Mouse (Mus musculus) midbrain, embryonic 15.5 days (tissue): ENCODE data around the gene Reep1. TPM values are rescaled to one million over a fixed set of nuclear protein-coding genes. Genes with fewer than 3 reads are reported as not detected.

ENCODE experiments used
- ATAC-seq: fragments of 200-750 bp; cut with Nextera tagmentation; replicated peaks from 2 replicates; pipeline ENCODE4 v1.8.0; 2017; ENCODE audit warnings: moderate TSS enrichment
- H3K27ac ChIP-seq: fragments of 300-500 bp; sonication (generic); 2 replicates; pipeline ENCODE4 v1.5.1; 2015; ENCODE audit warnings: mild to moderate bottlenecking, inconsistent platforms
- H3K27me3 ChIP-seq: fragments of 300-500 bp; sonication (generic); replicated peaks from 2 replicates; pipeline ENCODE4 v1.6.1; 2015; ENCODE audit warnings: inconsistent platforms
- H3K36me3 ChIP-seq: fragments of 300-500 bp; sonication (generic); replicated peaks from 2 replicates; pipeline ENCODE4 v1.6.1; 2015; ENCODE audit warnings: inconsistent platforms
- H3K4me1 ChIP-seq: fragments of 300-500 bp; sonication (generic); 2 replicates; pipeline ENCODE4 v1.6.1; 2015; ENCODE audit warnings: inconsistent platforms
- H3K4me2 ChIP-seq: fragments of 300-500 bp; sonication (generic); 2 replicates; pipeline ENCODE4 v1.6.1; 2015; ENCODE audit warnings: inconsistent platforms, mild to moderate bottlenecking, moderate library complexity
- H3K4me3 ChIP-seq: fragments of 300-500 bp; sonication (generic); 2 replicates; pipeline ENCODE4 v1.5.1; 2015; ENCODE audit warnings: mild to moderate bottlenecking, inconsistent platforms
- H3K9ac ChIP-seq: fragments of 300-500 bp; sonication (generic); 2 replicates; pipeline ENCODE4 v1.6.1; 2015; ENCODE audit warnings: mild to moderate bottlenecking, inconsistent platforms
- H3K9me3 ChIP-seq: fragments of 300-500 bp; sonication (generic); 2 replicates; pipeline ENCODE4 v1.6.1; 2016; ENCODE audit warnings: inconsistent platforms
- WGBS: fragments of 180-500 bp; shearing (Covaris S2); methylation state at CpG from one replicate; pipeline ENCODE4 v1.1.7; 2015; ENCODE audit warnings: mixed read lengths; 5-methylcytosine and 5-hydroxymethylcytosine counted together
- polyA plus RNA-seq: library from polyadenylated mRNA; unstranded; fragments of >200 nt; fragmentation: Nextera tagmentation; extraction: Ambion mirVana; gene quantifications from 2 replicates; pipeline ENCODE4 v1.2.1, GENCODE M21; 2015

Reep1 gene
- polyA plus RNA-seq = 303 and 331 TPM in 2 replicates

GRCm38 (mm10) chr6:71707511-71708501, at the start of gene Reep1:
Reep1 (plus strand) TSS chr6:71707561.
- Histone ChIP-seq H3K4me3 (peak within 1 kb of the TSS; percentile 61), H3K4me1 (peaks cover 23% of the 10 kb centered on the region), H3K4me2 (peak within 1 kb of the TSS; percentile 78), H3K9me3 (no peaks in the 10 kb centered on the region), H3K27ac (peak within 1 kb of the TSS; percentile 93), H3K36me3 (no peaks in the 10 kb centered on the region), H3K27me3 (no peaks in the 10 kb centered on the region), H3K9ac (peak within 1 kb of the TSS; percentile 76)
- under 1% methylated on average over 91 of the region's 91 CpGs for WGBS
- ATAC-seq = peak; percentile 92

DNA sequence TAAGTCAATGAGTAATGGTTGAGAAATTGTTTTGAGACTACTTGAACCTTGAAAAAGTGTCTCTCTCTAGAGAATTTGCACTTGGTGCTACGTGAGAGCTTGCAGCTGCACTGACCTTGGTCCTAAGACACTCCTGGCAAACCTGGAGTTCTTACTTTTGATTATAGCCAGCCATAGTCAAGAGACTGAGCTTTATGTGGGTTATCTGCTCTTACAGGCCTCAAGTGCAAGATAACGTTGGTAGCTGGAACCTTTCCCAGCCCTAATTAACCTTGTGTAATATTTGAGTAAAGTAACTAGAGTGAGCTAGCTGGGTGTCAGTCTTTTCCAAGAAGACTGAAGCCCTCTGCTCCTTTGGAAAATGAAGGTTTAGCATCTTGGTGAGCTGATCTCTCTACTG, 49.1 kb upstream of the Reep1 start:
- H3K36me3 ChIP-seq = no peaks in the 10 kb centered on the region
- no peak overlapping the region for H3K4me3 ChIP-seq
- no peak overlapping the region for H3K9ac ChIP-seq
- 86% methylated on average over 2 of the region's 2 CpGs for WGBS
- no peak for ATAC-seq
- no peaks in the 10 kb centered on the region for H3K27me3 ChIP-seq
- no peaks in the 10 kb centered on the region for H3K9me3 ChIP-seq
- H3K4me2 ChIP-seq = no peak overlapping the region
- no peak overlapping the region for H3K27ac ChIP-seq
- H3K4me1 ChIP-seq = no peaks in the 10 kb centered on the region

DNA sequence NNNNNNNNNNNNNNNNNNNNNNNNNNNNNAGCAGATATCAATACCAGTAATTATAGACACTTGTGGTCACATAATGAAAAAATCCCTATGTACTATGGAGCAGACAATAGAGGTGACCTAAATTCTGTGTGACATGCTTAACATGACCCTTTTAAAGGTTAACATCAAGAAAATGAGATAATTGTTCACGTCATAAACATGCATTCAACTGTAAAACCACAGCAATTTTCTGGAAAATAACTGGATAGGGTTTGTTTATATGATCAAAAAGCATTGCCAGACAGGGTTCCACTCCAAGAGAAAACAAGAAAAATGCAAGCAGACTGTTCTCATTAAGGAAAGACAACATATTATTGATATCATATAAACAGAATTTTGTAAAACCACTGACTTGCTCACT, 42.9 kb upstream of the Reep1 start:
- H3K9me3 ChIP-seq = no peaks in the 10 kb centered on the region
- H3K4me1 ChIP-seq = no peaks in the 10 kb centered on the region
- H3K9ac ChIP-seq = no peak overlapping the region
- no peak overlapping the region for H3K4me2 ChIP-seq
- H3K27ac ChIP-seq = no peak overlapping the region
- 60% methylated on average over 1 of the region's 1 CpGs for WGBS
- H3K4me3 ChIP-seq = no peak overlapping the region
- H3K36me3 ChIP-seq = no peaks in the 10 kb centered on the region
- no peak for ATAC-seq
- no peaks in the 10 kb centered on the region for H3K27me3 ChIP-seq

- WGBS = 77% methylated on average over 2 of the region's 2 CpGs
- no peak for ATAC-seq
- Histone ChIP-seq H3K4me1 (no peaks in the 10 kb centered on the region), H3K9me3 (no peaks in the 10 kb centered on the region), H3K4me3 (no peak overlapping the region), H3K36me3 (no peaks in the 10 kb centered on the region), H3K27ac (no peak overlapping the region), H3K27me3 (no peaks in the 10 kb centered on the region), H3K4me2 (no peak overlapping the region), H3K9ac (no peak overlapping the region)
These were observed 34.2 kb upstream of the Reep1 start for GRCm38 (mm10) chr6:71673166-71673565.

DNA sequence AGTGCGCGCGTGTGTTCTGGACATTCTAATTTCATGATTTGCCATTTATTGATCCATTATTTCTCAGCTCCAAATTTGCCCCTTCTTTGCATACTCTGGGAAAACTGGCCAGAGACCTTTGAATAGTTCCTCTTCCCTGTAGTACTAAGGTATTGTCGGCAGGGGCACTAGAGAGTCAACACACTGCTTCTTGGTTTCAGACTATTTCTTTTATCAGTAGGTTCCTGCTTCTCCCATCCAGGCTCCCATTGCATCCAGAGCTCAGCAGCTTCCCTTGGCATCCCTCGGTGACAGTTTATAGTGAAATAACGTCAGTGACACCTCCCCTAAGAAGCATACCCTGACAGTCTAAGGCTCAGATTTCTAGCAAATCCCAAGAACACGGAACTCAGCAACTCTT, 28.5 kb upstream of the Reep1 start:
- H3K9me3 ChIP-seq = no peaks in the 10 kb centered on the region
- H3K27ac ChIP-seq = no peak overlapping the region
- H3K4me1 ChIP-seq = no peaks in the 10 kb centered on the region
- no peak overlapping the region for H3K4me3 ChIP-seq
- no peak overlapping the region for H3K9ac ChIP-seq
- no peak for ATAC-seq
- H3K27me3 ChIP-seq = no peaks in the 10 kb centered on the region
- WGBS = 69% methylated on average over 7 of the region's 7 CpGs
- no peak overlapping the region for H3K4me2 ChIP-seq
- H3K36me3 ChIP-seq = no peaks in the 10 kb centered on the region

DNA sequence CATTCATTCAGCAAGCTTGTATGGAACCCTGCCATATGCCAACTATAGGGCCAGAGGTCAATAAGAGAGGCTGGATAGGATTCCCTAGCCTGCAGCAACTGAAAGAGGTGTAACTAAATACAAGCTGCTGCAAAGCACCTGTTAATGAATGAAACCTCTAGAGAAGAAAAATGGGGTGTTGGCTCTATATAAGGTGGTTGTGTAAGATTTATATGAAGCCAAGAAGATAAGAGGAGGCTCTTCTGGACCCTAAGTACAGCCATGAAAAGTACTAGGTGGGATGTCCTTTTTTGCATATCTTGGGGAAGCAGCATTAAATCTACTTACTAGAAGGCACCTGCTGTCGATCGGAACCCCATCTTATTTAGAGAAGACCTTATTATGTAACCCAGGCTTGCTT, 12.2 kb upstream of the Reep1 start:
- Histone ChIP-seq H3K36me3 (no peaks in the 10 kb centered on the region), H3K9ac (no peak overlapping the region), H3K4me3 (no peak overlapping the region), H3K27ac (no peak overlapping the region), H3K4me1 (no peaks in the 10 kb centered on the region), H3K9me3 (no peaks in the 10 kb centered on the region), H3K27me3 (no peaks in the 10 kb centered on the region), H3K4me2 (no peak overlapping the region)
- 87% methylated on average over 2 of the region's 2 CpGs for WGBS
- ATAC-seq = no peak

GRCm38 (mm10) chr6:71695599-71695998, 11.8 kb upstream of the Reep1 start:
- whole genome bisulfite sequencing = 65% methylated on average over 3 of the region's 3 CpGs
- Histone ChIP-seq H3K27ac (no peak overlapping the region), H3K4me3 (no peak overlapping the region), H3K9ac (no peak overlapping the region), H3K36me3 (no peaks in the 10 kb centered on the region), H3K4me1 (no peaks in the 10 kb centered on the region), H3K9me3 (no peaks in the 10 kb centered on the region), H3K4me2 (no peak overlapping the region), H3K27me3 (no peaks in the 10 kb centered on the region)
- no peak for ATAC-seq

GRCm38 (mm10) chr6:71706871-71707270, 490 bp upstream of the Reep1 start:
- no peaks in the 10 kb centered on the region for H3K27me3 ChIP-seq
- 75% methylated on average over 12 of the region's 12 CpGs for WGBS
- no peaks in the 10 kb centered on the region for H3K9me3 ChIP-seq
- H3K4me2 ChIP-seq = peak overlapping the region; percentile 78
- peak; percentile 6; the same call in 1 of the 2 replicates for ATAC-seq
- no peak overlapping the region for H3K9ac ChIP-seq
- H3K4me1 ChIP-seq = peaks cover 21% of the 10 kb centered on the region
- no peaks in the 10 kb centered on the region for H3K36me3 ChIP-seq
- H3K4me3 ChIP-seq = peak overlapping the region; percentile 61; the same call in 1 of the 2 replicates
- H3K27ac ChIP-seq = no peak overlapping the region

DNA sequence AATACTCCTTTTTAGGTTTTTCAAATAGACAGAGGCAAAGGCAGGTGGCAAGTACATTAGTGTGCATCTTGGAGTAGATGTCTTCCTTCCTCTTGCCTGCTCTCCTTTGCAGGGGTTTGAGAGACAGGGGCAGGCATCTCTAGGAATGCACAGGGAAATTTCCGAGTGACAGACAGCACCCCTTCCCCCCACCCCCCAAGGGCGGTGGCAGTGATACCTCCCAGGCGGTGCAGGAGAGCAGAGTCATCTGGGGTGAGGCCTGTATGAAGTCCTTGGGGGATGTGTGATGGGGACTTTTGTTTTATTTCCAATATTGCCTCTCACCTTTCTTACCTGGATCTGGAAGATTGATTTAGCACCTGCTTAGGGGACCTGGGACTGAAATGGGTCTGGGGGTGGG, 1.2 kb downstream of the Reep1 start:
- Histone ChIP-seq H3K4me1 (peaks cover 23% of the 10 kb centered on the region), H3K4me2 (peak overlapping the region; percentile 78), H3K9me3 (no peaks in the 10 kb centered on the region), H3K36me3 (no peaks in the 10 kb centered on the region), H3K9ac (peak overlapping the region; percentile 76), H3K27ac (peak overlapping the region; percentile 93), H3K4me3 (peak overlapping the region; percentile 61), H3K27me3 (no peaks in the 10 kb centered on the region)
- peak; percentile 55 for ATAC-seq
- 2% methylated on average over 3 of the region's 3 CpGs for WGBS

DNA sequence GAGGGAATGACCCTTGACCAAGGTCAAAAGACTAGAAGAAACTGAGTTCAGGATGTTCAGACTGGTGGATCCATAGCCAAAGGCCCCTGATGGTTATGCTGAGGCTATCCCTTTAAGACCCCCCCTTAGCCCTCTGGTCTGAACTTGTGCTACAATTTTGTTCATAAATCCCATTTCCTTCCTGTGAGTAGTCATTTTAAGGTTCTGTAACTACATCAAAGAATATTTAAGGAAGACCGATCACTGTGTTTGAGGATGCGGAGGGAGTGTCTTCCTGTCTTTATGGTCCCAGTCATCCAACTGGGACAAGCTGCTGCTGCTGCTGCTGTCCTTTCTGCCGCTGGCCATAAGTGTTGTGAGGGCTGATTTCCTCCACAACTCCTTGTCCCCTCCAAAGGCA, 3.0 kb downstream of the Reep1 start:
- no peak for ATAC-seq
- Histone ChIP-seq H3K4me3 (no peak overlapping the region), H3K4me2 (peak overlapping the region; percentile 78; the same call in 1 of the 2 replicates), H3K9me3 (no peaks in the 10 kb centered on the region), H3K36me3 (no peaks in the 10 kb centered on the region), H3K4me1 (peaks cover 26% of the 10 kb centered on the region), H3K27ac (no peak overlapping the region), H3K9ac (no peak overlapping the region), H3K27me3 (no peaks in the 10 kb centered on the region)
- WGBS = 92% methylated on average over 3 of the region's 3 CpGs

- Histone ChIP-seq H3K36me3 (no peaks in the 10 kb centered on the region), H3K4me3 (no peak overlapping the region), H3K4me2 (no peak overlapping the region), H3K27me3 (no peaks in the 10 kb centered on the region), H3K9ac (no peak overlapping the region), H3K4me1 (peaks cover 31% of the 10 kb centered on the region), H3K27ac (no peak overlapping the region), H3K9me3 (no peaks in the 10 kb centered on the region)
- WGBS = 66% methylated on average over 5 of the region's 5 CpGs
- no peak for ATAC-seq
These were observed 3.8 kb downstream of the Reep1 start for GRCm38 (mm10) chr6:71711201-71711600.

- Histone ChIP-seq H3K27ac (no peak overlapping the region), H3K9me3 (no peaks in the 10 kb centered on the region), H3K27me3 (no peaks in the 10 kb centered on the region), H3K36me3 (no peaks in the 10 kb centered on the region), H3K4me1 (peaks cover 31% of the 10 kb centered on the region), H3K4me2 (no peak overlapping the region), H3K4me3 (no peak overlapping the region), H3K9ac (no peak overlapping the region)
- 85% methylated on average over 2 of the region's 2 CpGs for WGBS
- ATAC-seq = no peak
These were observed 6.2 kb downstream of the Reep1 start for GRCm38 (mm10) chr6:71713532-71713931.

- ATAC-seq = no peak
- Histone ChIP-seq H3K9ac (no peak overlapping the region), H3K36me3 (no peaks in the 10 kb centered on the region)
These were observed 7.6 kb downstream of the Reep1 start for GRCm38 (mm10) chr6:71715006-71715405.

More at GRCm38 (mm10) chr6:71715006-71715405, 7.6 kb downstream of the Reep1 start:
- no peak overlapping the region for H3K4me3 ChIP-seq
- 86% methylated on average over 5 of the region's 5 CpGs for WGBS
- peaks cover 21% of the 10 kb centered on the region; the same call in 1 of the 2 replicates for H3K4me1 ChIP-seq
- no peaks in the 10 kb centered on the region for H3K9me3 ChIP-seq
- no peak overlapping the region for H3K27ac ChIP-seq
- no peaks in the 10 kb centered on the region for H3K27me3 ChIP-seq
- H3K4me2 ChIP-seq = no peak overlapping the region
